Mouse (Mus musculus) megakaryocyte progenitor cell, adult 5-6 weeks (primary cell): Measurements from ENCODE around the gene Gosr2. TPM values are rescaled to one million over a fixed set of nuclear protein-coding genes. Genes with fewer than 3 reads are reported as not detected.
A peak's percentile ranks its signal among the peaks of the same experiment; 100 is the strongest.

Experiments used
- ATAC-seq: replicated peaks from 2 replicates; pipeline ENCODE4 v1.8.0; 2016; ENCODE audit warnings: mild to moderate bottlenecking, moderate TSS enrichment, inconsistent platforms; ENCODE audit not compliant: poor library complexity
- total RNA-seq, 2 experiments: library from RNA; stranded (forward) in 1 of 2; stranded (reverse) in 1 of 2; fragments of 157-497, 149-512 nt in 1 of 2; fragments of 200-1000 nt in 1 of 2; gene quantifications; 2 replicates each; pipeline versions ENCODE4 v1.2.3 to v1.2.4; 2015 to 2017

Gene Gosr2
- total RNA-seq, 2 experiments from 2014 or later: 42.2 to 48.3 TPM

DNA sequence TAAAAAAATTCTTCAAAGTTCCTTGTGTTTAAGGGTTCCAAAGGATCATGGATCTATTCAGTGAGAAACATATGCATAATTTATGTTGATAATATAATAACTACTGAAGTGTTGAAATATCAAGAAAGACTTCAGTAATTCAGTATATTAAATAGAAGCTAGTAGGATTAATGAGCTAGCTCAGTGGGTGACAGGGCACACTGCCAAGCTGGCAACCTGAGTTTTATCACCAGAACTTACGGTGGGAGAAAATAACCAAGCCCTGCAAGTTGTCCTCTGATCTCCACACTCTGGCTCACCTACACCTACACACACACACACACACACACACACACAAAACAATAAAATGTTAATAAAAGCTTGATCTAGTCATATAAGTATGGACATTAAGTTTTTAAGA lies 4.5 kb downstream of the Gosr2 start:
- ATAC-seq: no peak

DNA sequence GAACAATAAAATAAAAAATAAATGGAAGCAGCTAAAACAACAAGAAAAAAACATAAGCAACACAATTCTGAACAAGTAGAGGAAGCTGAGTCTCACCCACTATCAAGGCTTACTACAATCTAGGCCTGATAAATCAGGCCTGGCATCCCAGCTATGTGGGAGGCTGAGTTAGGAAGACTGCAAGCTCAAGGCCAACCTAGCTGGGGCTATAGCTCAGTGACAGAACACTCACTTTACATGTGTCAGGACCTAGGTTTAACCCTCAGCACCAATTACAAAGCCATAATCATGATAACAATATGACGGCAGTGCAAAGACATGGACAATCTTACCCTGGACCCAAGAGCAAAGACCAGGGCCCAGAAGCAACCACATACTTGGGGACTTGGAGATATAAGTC lies 6.7 kb downstream of the Gosr2 start:
- no peak for ATAC-seq

DNA sequence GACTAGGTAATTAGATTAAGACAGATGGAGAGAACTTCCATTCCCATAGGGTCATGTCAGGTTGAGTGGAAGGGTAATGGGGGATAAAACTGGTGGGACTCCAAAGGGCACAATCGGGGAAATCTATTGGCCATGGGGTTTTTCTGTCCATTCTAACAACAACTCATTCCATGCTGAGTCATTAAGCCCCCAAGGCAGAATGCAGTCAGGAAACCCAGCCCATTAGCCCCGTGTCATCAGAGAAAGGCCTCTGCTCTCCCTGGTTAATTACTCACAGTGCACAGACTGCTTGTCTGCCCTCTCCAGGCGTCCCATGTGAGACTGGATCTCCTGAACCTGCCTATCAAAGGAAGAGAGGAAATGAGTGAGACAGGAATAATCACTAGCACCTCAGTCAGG lies 8.7 kb downstream of the Gosr2 start:
- no peak for ATAC-seq

DNA sequence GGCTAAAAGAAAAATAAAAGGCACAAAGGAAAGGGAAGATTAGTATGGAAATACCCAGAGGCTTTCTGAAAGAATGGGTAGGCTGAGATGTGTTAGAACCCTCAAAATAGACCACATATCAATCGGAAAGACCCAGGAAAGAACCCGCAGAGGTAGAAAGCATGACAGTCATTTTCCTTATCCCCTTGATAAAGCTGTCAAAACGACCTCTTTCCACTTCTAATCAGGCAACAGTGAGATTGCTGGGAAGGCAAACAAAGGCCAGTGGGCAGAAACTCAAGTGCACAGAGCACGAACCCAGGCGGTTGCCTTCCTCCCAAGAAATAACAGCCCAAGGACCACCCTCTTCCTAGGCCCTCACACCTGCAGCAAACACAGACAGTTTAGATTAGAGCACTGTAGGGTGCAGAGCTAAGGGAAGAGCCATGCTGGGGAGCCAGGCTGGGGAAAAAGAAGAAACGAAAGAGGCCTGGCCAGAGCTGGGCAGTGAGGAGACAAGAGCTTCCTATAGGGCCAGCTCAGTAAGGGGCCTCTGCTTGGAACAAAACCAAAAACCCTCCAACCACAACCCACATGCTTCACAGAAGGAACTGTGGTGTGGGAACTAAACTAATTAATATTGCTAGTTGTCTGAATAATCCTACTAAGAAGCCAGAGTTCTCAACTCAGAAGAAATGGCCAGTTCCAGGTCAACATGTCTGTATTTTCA lies 9.3 kb downstream of the Gosr2 start:
- ATAC-seq: peak; percentile 62

DNA sequence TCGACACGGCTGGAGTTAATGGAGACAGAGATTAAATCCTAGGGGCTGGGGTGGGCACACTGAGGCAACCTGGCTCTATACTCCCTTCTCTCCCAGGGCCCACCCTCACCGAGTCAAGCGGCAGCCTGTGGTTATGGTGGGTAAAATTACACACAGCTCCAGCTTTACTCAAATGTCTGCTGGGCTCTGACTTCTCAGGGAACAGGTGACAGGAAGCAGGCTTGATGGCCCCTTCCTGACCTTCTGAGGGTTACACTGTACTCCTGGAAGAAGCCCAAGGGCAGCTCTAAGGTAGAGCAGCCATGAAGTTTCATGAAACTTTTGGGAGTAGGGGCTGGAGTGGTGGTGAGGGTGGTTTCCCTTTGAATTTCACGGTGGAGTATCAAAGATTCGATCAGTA lies 11.0 kb downstream of the Gosr2 start:
- ATAC-seq: peak; percentile 20

DNA sequence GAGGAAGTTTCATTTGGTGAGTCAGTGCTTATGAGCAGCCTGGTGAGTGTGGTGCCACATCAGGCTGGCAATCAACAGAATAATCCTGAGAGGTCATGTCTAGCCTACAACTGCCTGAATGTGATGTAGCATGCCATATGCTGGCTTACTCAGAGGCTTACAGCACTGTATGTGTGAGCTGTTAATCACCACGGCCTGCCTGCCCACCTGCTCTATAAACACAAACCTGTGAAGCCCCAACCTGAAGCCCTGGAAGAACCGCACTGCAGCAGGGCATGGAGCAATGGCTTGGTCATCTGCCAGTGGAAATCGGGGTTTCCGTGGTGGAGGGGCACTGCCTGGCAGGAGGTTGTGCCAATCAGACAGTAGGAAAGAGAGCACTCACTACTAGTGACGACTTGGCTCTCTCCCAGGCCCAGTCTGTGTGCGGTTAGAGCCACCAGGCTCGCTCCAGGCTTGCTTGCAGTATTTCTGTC lies 12.4 kb downstream of the Gosr2 start:
- peak; percentile 81 for ATAC-seq

DNA sequence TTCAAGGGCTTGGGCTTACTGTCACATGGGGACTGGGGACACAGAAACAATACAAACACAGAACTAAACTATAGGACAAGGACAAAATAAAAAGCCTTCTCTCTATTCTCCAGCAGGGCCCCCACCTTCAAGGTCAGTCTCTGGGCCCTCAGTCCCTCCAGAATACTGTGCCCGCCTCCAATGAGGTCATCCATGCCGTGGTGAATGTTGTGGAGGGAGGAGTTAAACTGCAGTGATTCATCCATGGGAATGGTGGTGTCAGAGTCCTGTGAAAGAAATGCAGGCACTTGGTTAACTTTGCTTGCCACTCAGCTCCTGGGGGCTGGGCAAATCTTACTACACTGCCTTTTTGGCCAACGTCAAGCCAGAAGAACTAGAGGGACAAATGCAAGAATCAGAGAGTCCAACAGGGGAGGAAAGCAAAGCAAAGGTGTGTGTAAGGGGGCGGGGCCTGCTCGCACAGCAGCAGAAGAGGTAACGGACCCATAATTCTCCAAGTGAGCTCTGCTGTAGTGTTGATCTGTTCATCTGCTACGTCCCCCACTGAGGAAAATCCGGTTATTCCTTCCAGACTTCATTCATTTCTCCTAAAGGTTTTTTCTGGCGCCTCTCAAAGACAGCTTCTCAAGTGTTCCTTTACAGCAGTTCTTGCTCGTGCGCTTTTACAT lies 13.9 kb downstream of the Gosr2 start:
- ATAC-seq: no peak

DNA sequence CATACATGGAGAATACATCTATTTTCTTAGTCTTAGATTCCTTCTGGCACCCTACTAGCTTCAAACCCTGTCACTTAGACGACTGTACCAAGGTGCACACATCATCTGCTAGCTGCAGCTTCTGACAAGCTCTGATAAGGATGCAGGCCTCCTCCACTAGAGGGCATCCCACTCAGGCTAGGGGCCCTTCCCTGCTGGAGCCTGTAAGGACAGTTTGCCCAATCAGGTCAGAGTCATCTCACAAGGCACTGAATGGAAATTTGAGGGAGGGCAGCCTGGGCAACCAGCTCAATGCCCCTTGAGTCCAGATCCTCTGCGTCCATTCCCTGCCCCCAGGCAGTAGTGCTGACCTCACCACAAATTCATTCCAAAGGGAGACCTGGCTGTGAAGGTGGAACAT lies 20.7 kb downstream of the Gosr2 start:
- ATAC-seq: peak; percentile 92

DNA sequence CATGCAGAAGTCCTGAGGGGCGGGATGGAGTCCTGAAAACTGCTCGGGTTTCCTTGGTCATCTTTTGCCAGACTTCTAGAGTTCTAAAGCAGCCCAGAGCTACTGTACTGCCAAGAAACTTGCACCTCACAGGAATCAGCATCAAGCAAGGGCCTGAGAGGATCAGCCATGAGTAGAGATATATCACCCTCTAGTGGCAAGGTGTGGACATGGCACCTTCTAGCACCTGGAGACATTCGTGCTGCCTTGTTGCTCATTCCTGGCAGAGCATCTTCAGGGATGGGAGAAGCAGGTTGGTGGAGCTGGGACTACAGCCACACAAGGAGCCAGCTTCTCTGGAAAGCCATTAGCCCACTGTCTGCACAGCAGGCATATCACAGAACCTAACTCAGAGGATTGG lies 22.1 kb downstream of the Gosr2 start:
- ATAC-seq: peak; percentile 76

DNA sequence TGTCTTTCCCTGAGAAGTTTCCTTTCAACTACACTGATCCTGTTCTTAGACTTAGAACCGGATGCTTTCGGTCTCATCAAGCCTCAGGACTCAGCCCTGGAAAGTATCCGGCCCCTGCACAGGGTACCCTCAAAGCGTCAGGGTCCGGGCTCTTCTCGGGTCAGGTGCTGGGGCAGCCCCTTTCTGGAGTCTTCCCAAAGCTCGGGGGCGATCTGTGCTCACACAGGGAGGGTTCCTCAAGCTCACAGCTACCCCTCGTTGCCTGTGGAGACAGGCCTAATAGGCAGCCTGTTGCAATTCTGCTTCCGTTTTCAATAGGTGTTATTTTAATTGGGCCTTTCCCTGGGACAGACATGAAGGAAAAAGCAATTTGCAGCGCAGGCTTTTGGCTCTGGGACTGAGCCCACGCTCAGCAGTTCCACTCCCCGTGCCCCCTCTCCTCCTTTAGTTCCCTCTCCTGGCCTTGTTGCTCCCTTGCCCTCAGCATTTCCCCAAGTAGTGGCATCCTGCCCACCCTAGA lies 30.7 kb downstream of the Gosr2 start:
- no peak for ATAC-seq

DNA sequence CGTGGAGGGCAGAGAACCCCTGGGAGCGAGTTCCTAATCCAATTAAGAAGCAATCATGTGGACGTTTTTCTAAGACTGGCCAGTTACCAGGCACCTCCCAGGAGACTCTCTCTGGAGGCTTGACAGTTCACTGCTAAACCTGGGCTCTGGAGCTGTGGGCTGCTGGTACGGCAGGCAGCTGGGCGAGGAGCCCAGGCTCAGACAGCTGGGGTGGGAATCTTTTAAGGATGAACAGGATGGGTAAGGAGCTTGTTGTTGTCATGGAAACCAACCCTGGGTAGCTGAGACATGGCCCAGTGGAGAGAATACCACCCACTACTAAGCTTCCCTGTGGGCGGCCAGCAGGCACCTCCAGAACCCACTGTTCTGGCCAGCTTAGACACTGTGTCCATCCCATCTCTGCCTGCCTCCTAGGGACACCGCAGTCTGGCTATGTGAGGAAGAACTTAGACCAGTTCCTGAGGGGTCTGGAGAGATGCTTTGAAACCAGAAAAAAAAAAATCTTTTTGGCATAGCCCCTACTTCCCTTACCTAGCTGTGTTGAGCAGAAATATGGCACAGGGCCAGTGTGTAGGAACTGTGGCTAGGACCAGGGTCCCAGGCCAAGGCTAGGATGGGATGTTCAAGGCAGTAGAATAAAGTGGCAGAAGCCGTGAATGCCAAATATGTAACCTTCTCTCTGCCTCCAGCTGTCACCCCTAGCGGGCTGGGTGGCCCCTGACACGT lies 31.4 kb downstream of the Gosr2 start:
- ATAC-seq: no peak

DNA sequence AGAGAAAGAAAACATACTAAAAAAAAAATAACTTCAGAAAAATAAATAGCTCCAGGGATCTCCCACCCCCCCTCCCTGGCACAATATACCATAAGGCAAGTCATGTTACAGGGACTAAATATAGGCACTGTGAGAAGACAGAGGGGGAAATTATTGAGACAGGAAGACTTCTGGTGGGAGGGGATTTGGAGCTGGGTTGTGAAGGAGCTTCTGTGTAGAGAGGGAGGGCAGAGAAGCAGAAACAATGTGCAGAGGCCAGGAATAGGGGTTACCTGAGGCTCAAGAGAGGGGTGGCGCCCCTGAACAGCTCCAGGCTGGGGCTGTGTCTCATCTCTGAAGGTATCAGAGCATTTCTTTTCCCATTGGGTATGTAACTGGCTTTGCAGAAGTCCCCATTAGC lies 32.0 kb downstream of the Gosr2 start:
- ATAC-seq: no peak

DNA sequence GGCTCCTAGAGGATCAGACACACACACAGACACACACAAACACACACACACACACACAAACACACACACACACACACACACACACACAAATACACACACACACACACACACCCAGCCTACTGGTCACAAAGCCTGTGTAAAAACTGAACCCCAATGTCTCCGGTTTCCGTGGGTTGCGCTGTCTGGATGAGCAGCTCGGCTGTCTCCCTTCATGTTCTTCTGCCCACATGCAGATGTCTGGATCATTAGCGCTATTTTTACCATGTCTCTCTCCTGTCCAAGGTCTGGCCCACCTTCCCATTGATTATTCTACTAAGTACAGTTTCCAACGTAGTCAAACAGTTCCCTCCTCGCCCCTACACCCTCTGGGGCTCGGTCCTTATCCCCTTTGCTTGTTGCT lies 34.6 kb downstream of the Gosr2 start:
- ATAC-seq: no peak

DNA sequence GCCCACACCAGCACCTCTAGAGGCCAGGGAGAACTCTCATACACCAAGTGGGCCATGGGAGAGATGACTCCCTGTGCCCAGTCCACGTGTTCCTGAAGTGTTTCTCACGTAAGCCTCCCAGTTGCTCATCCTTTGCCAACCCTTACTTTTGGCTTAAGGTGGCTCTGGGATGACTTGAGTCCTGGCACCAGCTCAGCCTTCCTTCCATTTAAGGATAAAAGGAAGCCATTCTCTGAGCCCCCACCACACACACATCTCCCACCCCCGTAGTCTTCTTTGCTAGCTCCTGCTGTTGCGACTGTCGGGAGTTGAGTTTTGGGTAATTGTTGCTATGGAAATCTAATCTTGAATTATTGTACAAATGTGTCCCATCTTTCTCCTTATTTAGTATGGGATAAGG lies 35.2 kb downstream of the Gosr2 start:
- ATAC-seq: no peak

DNA sequence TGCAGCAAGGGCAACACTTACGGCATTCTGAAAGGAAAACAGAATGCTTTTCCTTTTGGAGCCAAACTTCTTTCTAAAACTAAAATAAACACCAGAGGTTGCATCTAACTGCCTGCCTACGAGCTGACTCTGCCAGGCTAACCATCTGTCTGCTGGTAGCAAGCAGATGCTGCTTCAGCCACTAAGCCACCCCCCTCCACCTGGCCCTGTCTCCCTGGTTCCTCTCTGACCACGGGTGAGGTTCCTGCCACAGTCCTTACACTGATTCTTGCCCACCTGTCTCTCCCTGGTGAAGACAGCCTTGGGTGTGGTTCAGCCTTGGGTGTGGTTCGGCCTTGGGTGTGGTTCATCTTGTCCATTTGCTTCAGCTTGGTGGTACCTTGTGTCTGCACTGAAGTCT lies 35.8 kb downstream of the Gosr2 start:
- ATAC-seq: no peak

DNA sequence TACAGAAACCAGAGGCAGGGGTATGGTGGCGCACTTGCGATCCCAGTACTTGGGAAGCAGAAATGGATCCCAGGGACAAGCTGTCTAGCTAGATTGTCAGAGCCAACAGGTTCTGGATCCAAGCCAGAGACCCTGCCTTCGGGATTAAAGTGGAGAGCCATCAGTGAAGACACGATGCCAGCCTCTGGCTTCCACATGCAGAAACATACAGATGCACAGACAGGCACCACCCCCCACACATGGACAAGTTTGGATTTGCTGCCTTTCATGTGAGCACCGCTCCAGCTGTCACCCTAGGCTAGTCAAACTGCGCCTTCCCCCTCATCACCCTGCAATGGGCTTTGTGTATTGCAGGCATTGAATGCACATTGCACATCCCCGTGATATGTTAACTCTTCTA lies 39.5 kb downstream of the Gosr2 start:
- ATAC-seq: no peak

DNA sequence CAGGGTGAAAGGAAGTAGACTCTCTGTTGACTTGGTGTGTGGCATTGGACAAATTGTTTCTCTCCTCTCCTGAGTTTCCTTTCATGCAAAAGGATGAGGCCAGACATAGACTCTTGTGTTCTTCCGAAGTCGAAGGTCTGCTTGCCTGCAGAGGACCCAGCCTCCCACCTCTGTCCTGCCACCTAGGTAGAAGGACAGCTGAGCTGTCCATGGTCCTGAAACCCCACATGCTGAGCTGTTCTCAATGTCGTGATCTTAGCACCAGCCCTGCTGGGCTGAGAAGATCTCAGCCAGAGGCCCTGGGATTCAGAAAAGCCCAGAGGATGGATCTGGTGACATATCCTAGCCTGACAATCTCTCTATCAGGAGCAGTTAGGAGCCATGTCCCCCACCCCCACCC lies 41.2 kb downstream of the Gosr2 start:
- ATAC-seq: peak; percentile 76

DNA sequence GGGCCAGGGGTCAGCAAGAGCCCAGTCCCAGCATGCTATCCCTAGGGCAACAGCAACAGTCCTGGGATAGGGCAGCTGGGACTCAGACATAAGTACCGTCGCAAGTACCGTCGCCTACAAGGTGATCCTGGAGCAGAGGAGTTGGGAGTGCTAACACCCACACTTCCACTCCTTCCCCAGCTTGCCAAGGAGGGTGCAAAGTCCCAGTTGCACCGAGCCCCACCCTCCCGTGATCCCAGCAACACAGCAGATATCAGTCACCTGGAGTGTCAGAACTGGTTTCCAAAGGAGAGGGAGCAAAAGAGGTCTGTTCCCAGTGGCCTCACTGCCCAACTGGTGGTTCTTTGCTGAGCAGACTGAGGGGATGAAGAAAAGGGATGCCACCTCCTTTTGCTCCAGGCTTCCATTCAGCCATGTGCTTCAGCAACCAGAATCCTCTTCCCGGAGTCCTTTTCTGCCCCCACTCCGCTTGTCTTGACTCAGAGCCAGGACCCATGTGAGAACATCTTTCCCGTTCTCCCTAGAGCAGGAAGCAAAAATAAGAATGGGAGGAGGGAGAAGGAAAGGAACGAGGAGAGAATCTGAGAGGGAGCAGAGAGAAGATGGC lies 44.2 kb downstream of the Gosr2 start:
- ATAC-seq: no peak

DNA sequence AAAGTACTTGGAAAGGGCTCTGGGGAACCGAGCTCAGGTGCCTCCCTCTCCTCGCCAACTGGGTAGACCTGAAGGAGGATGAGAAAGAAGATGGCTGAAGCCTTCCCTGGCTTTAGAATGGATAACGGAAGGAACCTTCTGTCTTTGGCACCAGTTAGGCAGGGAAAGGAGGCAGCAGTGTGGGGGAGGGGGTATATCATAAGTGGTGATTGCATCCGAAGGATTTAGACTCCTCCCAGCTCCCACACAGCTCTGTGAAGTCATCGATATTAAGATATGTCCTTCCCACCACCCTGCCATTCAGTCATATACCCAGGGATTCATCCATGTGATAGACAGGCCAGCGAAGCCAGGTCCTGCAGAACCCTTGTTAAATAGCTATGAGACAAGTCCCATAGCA lies 46.3 kb downstream of the Gosr2 start:
- ATAC-seq: no peak

DNA sequence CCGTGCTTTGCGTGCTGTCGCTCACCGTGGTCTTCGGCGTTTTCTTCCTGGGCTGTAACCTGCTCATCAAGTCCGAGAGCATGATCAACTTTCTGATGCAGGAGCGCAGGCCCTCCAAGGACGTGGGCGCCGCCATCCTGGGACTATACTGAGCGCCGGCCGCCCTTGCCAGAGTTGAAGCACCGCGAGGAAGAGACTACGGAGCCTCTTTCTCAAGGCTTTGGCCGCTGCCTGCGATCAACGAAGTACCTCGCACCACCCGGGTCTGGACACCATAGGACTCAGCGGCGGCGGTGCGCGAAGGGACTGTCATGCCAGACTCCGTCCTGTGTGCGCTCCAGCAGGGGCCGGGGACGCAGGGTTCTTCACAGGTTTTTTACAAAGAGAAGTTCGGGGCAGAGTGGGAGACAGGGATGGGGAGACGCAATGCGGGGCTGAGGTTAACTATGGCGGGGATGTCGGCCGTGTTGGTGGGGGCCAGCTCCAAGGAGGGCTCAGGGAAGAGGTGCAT lies 47.7 kb downstream of the Gosr2 start:
- ATAC-seq: no peak

DNA sequence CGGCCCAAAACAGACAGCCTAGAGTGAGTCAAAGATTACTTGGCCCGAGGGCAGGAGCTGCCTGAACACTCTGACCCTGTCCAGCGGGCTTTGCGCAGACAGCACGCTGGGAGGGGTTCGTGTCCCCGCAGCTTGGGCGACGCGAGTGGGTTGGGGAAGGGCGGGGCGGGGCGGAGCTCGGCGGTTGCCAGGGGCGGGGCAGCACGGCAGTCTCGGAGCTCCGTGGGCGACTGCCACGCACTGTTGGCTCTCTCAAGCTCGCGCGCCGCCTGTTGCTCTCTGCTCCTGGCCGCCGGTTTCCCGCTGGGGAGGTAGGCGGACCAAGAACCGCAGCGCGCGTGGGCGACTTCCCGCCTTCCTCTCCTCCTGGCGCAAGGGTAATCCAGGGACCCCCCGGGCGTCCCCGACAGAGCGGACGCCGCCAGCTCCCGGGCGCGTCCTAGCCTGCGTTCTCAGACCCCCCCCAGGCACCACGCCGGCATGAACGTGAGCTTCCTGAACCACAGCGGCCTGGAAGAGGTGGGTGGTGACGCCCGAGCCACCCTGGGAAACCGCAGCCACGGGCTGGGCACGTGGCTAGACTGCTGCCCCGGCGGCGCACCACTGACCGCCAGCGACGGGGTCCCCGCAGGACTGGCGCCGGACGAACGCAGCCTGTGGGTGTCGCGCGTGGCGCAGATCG lies 48.3 kb downstream of the Gosr2 start, which contains the start of gene Rprml:
Gene Rprml, plus strand, starts transcription at position 270 of the 682 bp plus-strand sequence.
- no peak for ATAC-seq
